Mouse (Mus musculus) forebrain, embryonic 13.5 days (tissue): ENCODE data around the gene Ywhab. TPM values are rescaled to one million over a fixed set of nuclear protein-coding genes. Genes with fewer than 3 reads are reported as not detected.

Experiments
- ATAC-seq: fragments of 200-750 bp; cut with Nextera tagmentation; 2 replicates; pipeline ENCODE4 v1.8.0; 2017
- H3K27ac ChIP-seq: fragments of 300-500 bp; sonication (generic); 2 replicates; pipeline ENCODE4 v1.5.1; 2015; ENCODE audit warnings: inconsistent platforms, mild to moderate bottlenecking, moderate library complexity
- H3K27me3 ChIP-seq: fragments of 300-500 bp; sonication (generic); 2 replicates; pipeline ENCODE4 v1.6.1; 2015; ENCODE audit warnings: mild to moderate bottlenecking, inconsistent platforms
- H3K36me3 ChIP-seq: fragments of 300-500 bp; sonication (generic); 2 replicates; pipeline ENCODE4 v1.6.1; 2015; ENCODE audit warnings: mild to moderate bottlenecking, inconsistent platforms; ENCODE audit not compliant: poor library complexity, severe bottlenecking
- H3K4me1 ChIP-seq: fragments of 300-500 bp; sonication (generic); 2 replicates; pipeline ENCODE4 v1.6.1; 2015; ENCODE audit warnings: inconsistent platforms
- H3K4me2 ChIP-seq: fragments of 300-500 bp; sonication (generic); 2 replicates; pipeline ENCODE4 v1.6.1; 2015; ENCODE audit warnings: inconsistent platforms, mild to moderate bottlenecking, moderate library complexity
- H3K4me3 ChIP-seq: fragments of 300-500 bp; sonication (generic); 2 replicates; pipeline ENCODE4 v1.5.1; 2015; ENCODE audit warnings: mild to moderate bottlenecking, inconsistent platforms
- H3K9ac ChIP-seq: fragments of 300-500 bp; sonication (generic); 2 replicates; pipeline ENCODE4 v1.6.1; 2015; ENCODE audit warnings: mild to moderate bottlenecking, inconsistent platforms
- H3K9me3 ChIP-seq: fragments of 300-500 bp; sonication (generic); replicated peaks from 2 replicates; pipeline ENCODE4 v1.6.1; 2016; ENCODE audit warnings: inconsistent platforms
- WGBS: fragments of 180-500 bp; shearing (Covaris S2); methylation state at CpG from one replicate; pipeline ENCODE4 v1.1.7; 2015; 5-methylcytosine and 5-hydroxymethylcytosine counted together
- polyA plus RNA-seq: library from polyadenylated mRNA; unstranded; fragments of >200 nt; fragmentation: Nextera tagmentation; extraction: Ambion mirVana; gene quantifications from 2 replicates; pipeline ENCODE4 v1.2.1, GENCODE M21; 2015

Gene Ywhab
- polyA plus RNA-seq, 1 experiment from 2014 or later: 361 TPM

GRCm38 (mm10) chr2:163992871-163993270 lies 1.9 kb upstream of the Ywhab start:
- 93% methylated on average over 2 of the region's 2 CpGs for WGBS
- Histone ChIP-seq H3K9ac (no peak overlapping the region), H3K4me1 (peaks cover 23% of the 10 kb centered on the region), H3K36me3 (peaks cover 3% of the 10 kb centered on the region), H3K4me2 (no peak overlapping the region), H3K9me3 (no peaks in the 10 kb centered on the region), H3K4me3 (no peak overlapping the region), H3K27me3 (no peaks in the 10 kb centered on the region), H3K27ac (no peak overlapping the region)
- ATAC-seq: no peak

- peak; percentile 100 for ATAC-seq
- Histone ChIP-seq H3K9me3 (no peaks in the 10 kb centered on the region), H3K4me3 (peak overlapping the region; percentile 99), H3K27ac (peak overlapping the region; percentile 89), H3K9ac (peak overlapping the region; percentile 97), H3K36me3 (peaks cover 7% of the 10 kb centered on the region), H3K4me1 (peaks cover 34% of the 10 kb centered on the region), H3K27me3 (no peaks in the 10 kb centered on the region), H3K4me2 (peak overlapping the region; percentile 91)
- under 1% methylated on average over 63 of the region's 79 CpGs for WGBS
These were observed 460 bp downstream of the Ywhab start for GRCm38 (mm10) chr2:163994977-163995862.

GRCm38 (mm10) chr2:163996275-163996674 lies 1.5 kb downstream of the Ywhab start:
- 89% methylated on average over 6 of the region's 6 CpGs for WGBS
- no peak for ATAC-seq
- peaks cover 38% of the 10 kb centered on the region for H3K4me1 ChIP-seq
- peak overlapping the region; percentile 97 for H3K9ac ChIP-seq
- H3K27me3 ChIP-seq: no peaks in the 10 kb centered on the region
- H3K27ac ChIP-seq: no peak overlapping the region
- peak overlapping the region; percentile 99 for H3K4me3 ChIP-seq
- peaks cover 7% of the 10 kb centered on the region for H3K36me3 ChIP-seq
- peak overlapping the region; percentile 91 for H3K4me2 ChIP-seq
- no peaks in the 10 kb centered on the region for H3K9me3 ChIP-seq

- ATAC-seq: no peak
- peaks cover 7% of the 10 kb centered on the region for H3K36me3 ChIP-seq
- WGBS: 83% methylated on average over 5 of the region's 5 CpGs
- H3K9me3 ChIP-seq: no peaks in the 10 kb centered on the region
- H3K4me3 ChIP-seq: 0 out of 2 replicates have a peak overlapping the region, but pooled peaks have one; percentile 99
- H3K9ac ChIP-seq: peak overlapping the region; percentile 36
- H3K27me3 ChIP-seq: no peaks in the 10 kb centered on the region
- peak overlapping the region; percentile 36 for H3K4me2 ChIP-seq
- peaks cover 38% of the 10 kb centered on the region for H3K4me1 ChIP-seq
- H3K27ac ChIP-seq: no peak overlapping the region
These were observed 2.1 kb downstream of the Ywhab start for GRCm38 (mm10) chr2:163996899-163997298.

GRCm38 (mm10) chr2:163998981-163999380 lies 4.2 kb downstream of the Ywhab start:
- Histone ChIP-seq H3K4me1 (peaks cover 38% of the 10 kb centered on the region), H3K4me2 (no peak overlapping the region), H3K4me3 (no peak overlapping the region), H3K9ac (no peak overlapping the region), H3K27me3 (no peaks in the 10 kb centered on the region), H3K36me3 (peaks cover 7% of the 10 kb centered on the region), H3K27ac (no peak overlapping the region), H3K9me3 (no peaks in the 10 kb centered on the region)
- ATAC-seq: no peak
- 90% methylated on average over 6 of the region's 6 CpGs for WGBS

- 97% methylated on average over 3 of the region's 3 CpGs for WGBS
- Histone ChIP-seq H3K9me3 (no peaks in the 10 kb centered on the region), H3K27ac (no peak overlapping the region), H3K4me1 (peaks cover 31% of the 10 kb centered on the region), H3K4me2 (no peak overlapping the region), H3K27me3 (no peaks in the 10 kb centered on the region), H3K4me3 (no peak overlapping the region), H3K36me3 (peaks cover 7% of the 10 kb centered on the region), H3K9ac (no peak overlapping the region)
- ATAC-seq: no peak
These were observed 7.9 kb downstream of the Ywhab start for GRCm38 (mm10) chr2:164002637-164003036.

- H3K4me1 ChIP-seq: peaks cover 20% of the 10 kb centered on the region
- no peak overlapping the region for H3K4me2 ChIP-seq
- no peak overlapping the region for H3K9ac ChIP-seq
- 80% methylated on average over 5 of the region's 5 CpGs for WGBS
- no peaks in the 10 kb centered on the region for H3K36me3 ChIP-seq
- no peak overlapping the region for H3K27ac ChIP-seq
- H3K4me3 ChIP-seq: no peak overlapping the region
- no peaks in the 10 kb centered on the region for H3K9me3 ChIP-seq
- ATAC-seq: no peak
- no peaks in the 10 kb centered on the region for H3K27me3 ChIP-seq
These were observed 9.7 kb downstream of the Ywhab start for GRCm38 (mm10) chr2:164004503-164004902.

- H3K27me3 ChIP-seq: no peaks in the 10 kb centered on the region
- H3K9me3 ChIP-seq: no peaks in the 10 kb centered on the region
- H3K4me1 ChIP-seq: peaks cover 14% of the 10 kb centered on the region
- H3K4me2 ChIP-seq: no peak overlapping the region
- no peak overlapping the region for H3K9ac ChIP-seq
- no peak overlapping the region for H3K27ac ChIP-seq
- peaks cover 6% of the 10 kb centered on the region for H3K36me3 ChIP-seq
- 84% methylated on average over 10 of the region's 10 CpGs for WGBS
- H3K4me3 ChIP-seq: no peak overlapping the region
- no peak for ATAC-seq
These were observed 12.2 kb downstream of the Ywhab start for GRCm38 (mm10) chr2:164006932-164007331.

GRCm38 (mm10) chr2:164007547-164007946 lies 12.8 kb downstream of the Ywhab start:
- H3K9me3 ChIP-seq: no peaks in the 10 kb centered on the region
- WGBS: 93% methylated on average over 8 of the region's 8 CpGs

GRCm38 (mm10) chr2:164007987-164008545 lies 13.3 kb downstream of the Ywhab start:
- no peak overlapping the region for H3K4me2 ChIP-seq
- ATAC-seq: no peak; the same call in 1 of the 2 replicates
- no peaks in the 10 kb centered on the region for H3K27me3 ChIP-seq

More at GRCm38 (mm10) chr2:164007547-164007946, 12.8 kb downstream of the Ywhab start:
- Histone ChIP-seq H3K27me3 (no peaks in the 10 kb centered on the region), H3K4me2 (no peak overlapping the region), H3K4me1 (peaks cover 14% of the 10 kb centered on the region), H3K9ac (no peak overlapping the region), H3K36me3 (peaks cover 13% of the 10 kb centered on the region), H3K27ac (peak overlapping the region; percentile 64), H3K4me3 (no peak overlapping the region)
- ATAC-seq: no peak

GRCm38 (mm10) chr2:164009227-164009626 lies 14.5 kb downstream of the Ywhab start:
- Histone ChIP-seq H3K27ac (no peak overlapping the region), H3K4me3 (no peak overlapping the region), H3K4me2 (no peak overlapping the region), H3K27me3 (no peaks in the 10 kb centered on the region), H3K9me3 (no peaks in the 10 kb centered on the region), H3K36me3 (peaks cover 28% of the 10 kb centered on the region), H3K4me1 (peaks cover 14% of the 10 kb centered on the region), H3K9ac (no peak overlapping the region)
- ATAC-seq: no peak
- 94% methylated on average over 6 of the region's 6 CpGs for WGBS

More at GRCm38 (mm10) chr2:164007987-164008545, 13.3 kb downstream of the Ywhab start:
- H3K4me1 ChIP-seq: peaks cover 14% of the 10 kb centered on the region
- no peak overlapping the region for H3K9ac ChIP-seq
- 50% methylated on average over 2 of the region's 2 CpGs for WGBS
- no peaks in the 10 kb centered on the region for H3K9me3 ChIP-seq
- no peak overlapping the region for H3K4me3 ChIP-seq
- peak overlapping the region; percentile 64 for H3K27ac ChIP-seq
- peaks cover 18% of the 10 kb centered on the region for H3K36me3 ChIP-seq

GRCm38 (mm10) chr2:164010496-164010895 lies 15.7 kb downstream of the Ywhab start:
- H3K4me1 ChIP-seq: peaks cover 8% of the 10 kb centered on the region; the same call in 1 of the 2 replicates
- H3K9me3 ChIP-seq: no peaks in the 10 kb centered on the region
- H3K27ac ChIP-seq: no peak overlapping the region
- 89% methylated on average over 5 of the region's 5 CpGs for WGBS
- H3K4me2 ChIP-seq: no peak overlapping the region
- no peak overlapping the region for H3K4me3 ChIP-seq
- H3K27me3 ChIP-seq: no peaks in the 10 kb centered on the region
- ATAC-seq: no peak
- no peak overlapping the region for H3K9ac ChIP-seq
- H3K36me3 ChIP-seq: peaks cover 41% of the 10 kb centered on the region
